Mouse (Mus musculus): ENCODE results near the gene Clk2.

Clk2 gene

GRCm38 (mm10) chr3:89164506-89165267, at the start of gene Clk2:
Gene Clk2 (plus strand): TSS chr3:89164795.
- DNase-seq: peak; percentile 94

DNA sequence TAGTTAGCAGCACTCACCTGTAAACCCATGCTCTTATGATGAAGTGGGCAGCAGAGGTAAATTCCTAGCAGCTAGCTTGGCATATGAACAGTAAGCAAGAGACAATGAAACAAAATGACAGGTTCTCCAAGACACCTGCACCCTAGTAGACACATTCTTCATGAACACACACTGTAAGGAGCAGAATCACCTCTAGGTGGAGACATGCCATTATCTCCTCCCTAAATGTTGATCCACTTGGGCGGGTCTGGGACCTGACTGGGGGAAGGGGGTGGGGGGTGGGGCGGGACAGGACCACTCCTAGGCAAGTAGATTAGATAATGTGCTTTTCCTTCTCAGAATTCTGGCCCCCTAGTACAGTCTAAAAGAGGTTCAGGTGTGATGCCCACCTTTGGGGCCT, 49.1 kb upstream of the Clk2 start:
- DNase-seq: no peak

DNA sequence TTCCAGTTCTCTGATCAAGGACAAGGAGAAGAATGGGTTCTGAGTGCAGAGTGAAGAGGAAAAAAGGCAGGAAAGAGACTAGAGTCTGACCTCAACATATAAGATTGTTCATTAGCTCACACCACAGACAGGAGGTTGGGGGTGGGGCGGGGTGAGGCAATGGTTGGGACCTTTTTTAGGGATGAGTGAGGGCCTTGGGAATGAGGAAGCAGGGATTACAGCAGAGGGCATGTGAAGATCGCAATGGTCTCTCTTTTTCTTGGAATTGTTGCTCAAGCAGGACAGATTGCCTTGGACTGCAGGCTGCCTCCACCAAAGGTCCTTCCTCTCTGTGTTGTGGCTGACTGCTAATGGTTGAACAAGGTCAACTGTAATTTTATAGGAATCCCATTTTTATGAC, 41.3 kb upstream of the Clk2 start:
- no peak for DNase-seq

DNA sequence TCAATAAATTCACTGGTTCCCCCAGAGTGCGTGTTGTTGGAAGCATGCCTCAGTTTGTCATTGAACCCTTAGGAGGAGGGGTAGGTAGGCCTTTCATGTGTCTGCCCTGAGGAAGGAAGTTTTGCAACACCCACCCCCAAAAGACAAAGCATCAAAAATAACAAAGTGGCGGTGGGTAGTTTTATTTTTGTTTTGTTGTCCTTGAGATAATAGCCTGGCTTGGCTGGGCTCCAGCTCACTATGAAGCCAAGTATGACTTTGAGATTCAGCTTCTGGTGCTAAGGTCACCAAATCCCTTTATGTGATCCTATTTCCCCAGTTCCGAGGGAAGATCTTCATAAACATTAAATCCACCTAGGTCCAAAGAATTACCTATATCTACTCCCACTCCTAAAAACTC, 40.4 kb upstream of the Clk2 start:
- no peak for DNase-seq

DNA sequence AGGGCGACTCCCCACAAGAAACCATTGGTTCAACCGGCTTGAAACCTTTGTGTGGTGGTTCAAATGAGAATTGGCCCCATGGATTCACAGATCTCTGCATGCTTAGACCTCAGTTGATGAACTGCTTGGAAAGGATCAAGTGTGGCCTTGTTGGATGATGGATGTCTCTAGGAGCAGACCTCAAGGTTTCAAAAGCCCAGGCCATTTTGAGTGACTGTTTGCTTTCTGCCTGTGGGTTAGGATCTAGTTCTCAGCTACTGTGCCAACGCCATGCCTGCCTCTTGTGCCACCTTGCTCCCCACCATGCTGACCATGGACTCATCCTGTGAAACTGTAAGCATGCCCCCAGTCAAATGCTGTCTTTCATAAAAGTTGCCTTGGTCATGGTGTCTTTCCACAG, 38.6 kb upstream of the Clk2 start:
- DNase-seq: no peak

GRCm38 (mm10) chr3:89129908-89130307, 34.7 kb upstream of the Clk2 start:
- no peak for DNase-seq

DNA sequence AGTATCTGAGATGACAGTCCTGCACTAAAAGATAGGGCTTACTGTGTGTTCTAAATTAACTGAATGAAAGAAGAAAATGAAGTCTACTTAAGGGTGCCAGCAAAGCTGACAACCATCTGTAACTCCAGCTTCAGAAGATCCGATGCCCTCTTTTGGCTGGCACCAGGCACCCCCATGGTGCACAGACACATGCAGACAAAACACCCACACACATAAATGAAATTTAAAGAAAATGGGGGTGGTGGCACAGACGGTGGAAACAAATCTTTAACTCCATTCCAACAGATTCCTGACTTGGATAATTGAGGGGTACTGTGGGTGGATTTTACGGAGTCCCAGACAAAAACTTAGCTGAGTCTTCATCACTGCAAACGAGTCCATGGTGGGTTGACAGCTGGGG, 32.8 kb upstream of the Clk2 start:
- DNase-seq: no peak

DNA sequence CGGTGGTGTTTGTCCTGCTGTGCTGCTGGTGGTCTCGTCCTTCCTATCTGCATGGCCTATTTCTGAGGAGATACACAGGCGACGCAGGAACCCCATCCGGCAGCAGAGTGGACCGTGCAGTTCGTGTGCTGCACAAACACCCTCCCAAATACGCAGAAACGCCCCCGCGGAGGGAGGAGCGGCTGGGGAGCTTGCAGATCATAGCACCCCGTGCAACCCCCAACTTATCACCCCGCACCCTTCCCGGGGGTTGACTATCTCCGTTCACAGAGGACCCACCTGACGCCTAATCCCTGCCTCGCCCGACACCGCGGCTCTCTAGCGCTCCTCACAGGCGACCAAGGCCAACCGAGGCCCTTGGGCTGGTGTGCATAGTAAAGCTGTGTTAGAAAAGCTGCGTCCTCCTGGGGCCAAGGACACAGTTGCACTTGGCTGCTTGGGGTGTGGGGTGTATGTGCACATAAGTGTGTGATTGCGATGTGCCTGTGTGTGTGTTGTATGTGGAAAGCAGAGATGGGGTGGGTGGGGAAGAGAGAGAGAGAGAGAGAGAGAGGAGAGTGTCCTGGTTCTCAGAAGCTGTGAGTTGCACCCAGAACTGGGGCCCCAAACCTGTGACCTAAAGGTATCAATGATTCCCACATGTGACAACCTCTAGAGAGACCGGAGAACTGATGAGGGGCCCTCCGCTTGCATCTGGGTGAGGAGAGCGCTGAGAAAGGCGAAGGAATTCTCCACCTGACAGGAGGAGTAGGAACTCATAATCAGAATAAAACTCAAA, 32.1 kb upstream of the Clk2 start:
- DNase-seq: no peak

GRCm38 (mm10) chr3:89133063-89133450, 31.5 kb upstream of the Clk2 start:
- no peak for DNase-seq

DNA sequence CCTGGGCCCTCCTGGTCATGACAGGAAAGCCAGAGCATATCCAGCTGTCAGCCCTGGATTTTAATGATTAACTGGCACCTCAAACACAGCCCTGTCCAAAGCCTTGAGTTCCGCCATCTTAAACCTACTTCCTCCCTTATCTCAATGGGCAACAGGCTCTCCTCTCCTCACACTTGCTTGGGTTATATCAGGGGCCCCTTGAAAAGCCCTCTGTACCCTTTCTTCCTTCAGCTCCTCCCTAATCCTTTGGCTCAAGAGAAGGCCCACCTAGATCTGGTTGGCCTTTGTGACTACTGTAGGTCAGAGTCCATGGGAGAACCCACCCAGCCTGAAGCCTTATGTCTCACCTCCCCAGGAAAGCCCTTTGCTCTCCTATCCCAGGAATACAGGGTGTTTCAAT, 30.8 kb upstream of the Clk2 start:
- DNase-seq: no peak

DNA sequence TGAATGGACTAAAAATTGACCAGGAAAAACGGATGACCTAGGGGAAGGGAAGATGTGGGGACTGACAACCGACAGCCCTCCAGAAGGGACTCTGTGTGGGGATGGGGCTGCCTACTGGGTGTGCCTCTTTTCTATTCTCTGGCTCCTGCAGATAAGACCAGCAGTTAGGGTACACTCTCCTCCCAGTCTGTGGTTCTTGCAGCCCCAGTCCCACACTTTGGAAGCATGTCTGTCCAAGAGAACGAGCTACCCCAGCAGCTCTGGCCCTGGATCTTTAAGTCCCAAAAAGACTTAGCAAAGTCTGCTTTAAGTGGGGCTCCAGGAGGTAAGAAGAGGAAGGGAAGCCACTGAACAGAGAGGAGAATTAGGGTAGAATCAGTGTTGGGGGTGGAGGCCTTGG, 28.6 kb upstream of the Clk2 start, which contains the start of gene Pklr:
Pklr (plus strand) TSS at position 185 of the 400 bp plus-strand sequence.
- no peak for DNase-seq

DNA sequence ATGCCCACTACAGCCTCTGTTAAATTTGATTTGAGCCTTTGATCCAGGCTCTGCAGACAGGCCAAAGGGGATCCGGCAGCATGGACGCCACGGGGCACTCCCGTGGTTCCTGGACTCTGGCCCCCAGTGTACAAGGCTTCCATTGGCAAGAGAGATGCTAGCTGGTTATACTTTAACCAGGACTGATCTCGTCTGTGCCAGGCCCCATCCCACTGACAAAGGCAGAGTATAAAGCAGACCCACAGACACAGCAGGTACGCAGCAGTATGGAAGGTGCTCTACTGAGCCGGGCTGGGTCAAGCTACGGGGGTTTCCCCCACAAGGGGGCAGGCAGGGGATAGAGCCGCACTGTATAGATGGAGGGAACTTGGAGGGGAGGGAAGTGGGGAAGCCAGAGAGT, 28.2 kb upstream of the Clk2 start:
- DNase-seq: peak; percentile 86

DNA sequence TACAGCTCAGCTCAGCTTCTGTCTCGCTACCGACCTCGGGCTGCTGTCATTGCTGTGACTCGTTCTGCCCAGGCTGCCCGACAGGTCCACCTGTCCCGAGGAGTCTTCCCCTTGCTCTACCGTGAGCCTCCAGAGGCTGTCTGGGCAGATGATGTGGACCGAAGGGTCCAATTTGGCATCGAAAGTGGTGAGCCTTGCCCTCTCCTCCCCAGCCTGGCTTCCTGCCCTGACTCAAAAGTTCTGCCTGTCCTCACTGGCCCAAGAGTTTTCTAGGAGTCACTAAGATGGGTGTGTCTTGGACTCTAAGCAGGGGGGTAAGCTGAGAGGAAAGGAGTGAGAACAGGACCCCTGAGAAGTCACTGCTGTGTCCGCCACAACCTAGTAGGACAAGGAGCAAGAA, 19.8 kb upstream of the Clk2 start:
- DNase-seq: peak; percentile 46

DNA sequence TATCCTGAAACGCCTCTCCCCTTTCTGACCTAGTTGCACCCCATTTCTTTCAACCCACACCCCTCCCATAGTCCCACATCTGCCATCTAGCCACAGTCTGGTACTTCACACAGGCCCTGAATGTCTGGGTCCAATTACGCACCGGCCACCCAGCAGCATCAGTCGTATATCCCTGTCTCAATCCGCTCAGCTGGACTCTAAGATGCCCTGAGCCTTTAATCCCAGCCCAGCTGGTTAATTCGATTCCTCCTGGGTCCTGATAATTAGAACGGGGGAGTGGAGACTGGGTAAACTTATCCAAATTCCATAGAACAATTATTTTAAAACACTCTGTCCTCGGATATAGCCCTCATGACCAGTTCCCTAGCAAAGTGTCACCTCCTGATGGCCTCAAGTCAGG, 19.0 kb upstream of the Clk2 start:
- no peak for DNase-seq

- DNase-seq: peak; percentile 72
Measured at GRCm38 (mm10) chr3:89147101-89147978, 17.3 kb upstream of the Clk2 start.

DNA sequence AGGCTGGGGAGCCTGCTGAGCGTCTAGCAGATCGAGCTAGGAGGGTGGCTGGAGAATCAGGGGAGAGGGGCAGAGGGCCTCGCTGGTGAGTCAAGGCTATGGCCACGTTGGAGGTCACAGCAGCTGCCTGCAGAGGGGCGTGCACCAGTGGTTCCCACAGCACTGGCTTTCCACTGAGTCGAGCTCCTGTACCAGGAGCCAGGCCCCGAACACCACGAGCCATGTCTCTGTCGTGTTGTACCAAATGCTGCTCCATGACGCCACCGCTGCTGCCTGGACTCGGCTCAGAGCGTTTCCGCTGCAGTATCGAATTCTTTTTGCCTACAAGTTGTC, 16.6 kb upstream of the Clk2 start:
- no peak for DNase-seq

- DNase-seq: no peak
Measured at GRCm38 (mm10) chr3:89148567-89148966, 16.0 kb upstream of the Clk2 start.

DNA sequence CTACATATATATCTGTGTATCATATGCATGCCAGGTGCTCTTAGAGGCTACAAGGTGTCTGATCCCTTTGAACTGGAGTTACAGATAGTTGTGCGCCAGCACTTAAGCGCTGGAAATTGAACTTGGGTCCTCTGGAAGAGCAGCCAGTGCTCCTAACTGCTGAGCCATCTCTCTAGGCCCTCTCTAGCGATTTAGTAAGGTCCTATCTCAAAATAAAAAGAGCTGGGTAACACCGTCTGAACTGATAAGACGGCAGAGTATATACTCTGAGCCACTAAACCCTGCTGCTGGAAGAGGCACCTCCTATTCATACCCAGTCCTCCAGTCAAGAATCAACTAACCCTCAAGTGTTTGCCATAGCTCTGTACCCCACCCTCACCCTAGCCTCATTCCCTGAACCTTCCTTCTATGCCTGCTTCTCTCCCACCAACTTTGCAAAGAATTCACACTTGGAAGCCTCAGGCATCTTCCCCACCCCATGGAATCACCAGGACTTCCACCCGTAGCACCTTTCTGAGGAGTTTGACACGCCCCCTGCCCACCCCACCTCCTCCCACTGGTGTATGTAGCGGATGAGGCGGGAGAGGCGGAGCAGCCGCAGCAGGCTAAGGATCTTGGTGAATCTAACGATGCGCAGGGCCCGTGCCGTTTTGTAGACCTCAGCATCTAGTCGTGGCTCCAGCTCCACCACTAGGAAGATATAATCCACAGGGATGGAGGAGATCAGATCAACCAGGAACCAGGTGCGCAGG, 12.3 kb upstream of the Clk2 start:
- no peak for DNase-seq

DNA sequence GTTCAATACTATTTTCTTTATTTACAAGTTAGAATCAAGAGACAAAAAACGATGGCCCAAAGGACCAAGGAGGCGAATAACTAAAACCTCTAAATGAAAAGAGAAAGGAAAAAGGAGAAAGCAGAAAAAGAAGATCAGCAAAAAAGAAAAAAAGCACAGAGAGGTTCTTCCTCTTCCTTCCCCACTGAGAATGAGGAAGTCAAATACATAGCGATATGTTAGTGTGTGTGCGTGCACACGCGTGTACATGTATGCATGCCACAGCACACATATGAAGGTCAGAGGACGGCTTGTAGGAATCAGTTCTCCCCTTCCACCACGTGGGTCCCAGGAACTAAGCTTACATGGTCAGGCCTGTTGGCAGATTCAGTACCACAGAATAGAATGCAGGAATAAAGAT, 7.6 kb upstream of the Clk2 start:
- DNase-seq: no peak

- no peak for DNase-seq
Measured at GRCm38 (mm10) chr3:89158651-89159050, 5.9 kb upstream of the Clk2 start.

GRCm38 (mm10) chr3:89159211-89159610, 5.4 kb upstream of the Clk2 start:
- DNase-seq: peak; percentile 77

GRCm38 (mm10) chr3:89159616-89160344, 4.8 kb upstream of the Clk2 start, which contains the start of gene Hcn3:
Gene Hcn3 (minus strand): TSS chr3:89160196.
- DNase-seq: peak; percentile 60

Data from kidney, adult 18-20 months (tissue).